Mouse (Mus musculus) neural tube, embryonic 12.5 days (tissue): ENCODE data around the gene H2-M3. TPM values are rescaled to one million over a fixed set of nuclear protein-coding genes. Genes with fewer than 3 reads are reported as not detected.

ENCODE experiments used
- ATAC-seq: fragments of 200-750 bp; cut with Nextera tagmentation; 2 replicates; pipeline ENCODE4 v1.8.0; 2017; ENCODE audit warnings: low read depth, mild to moderate bottlenecking, moderate TSS enrichment, moderate library complexity; ENCODE audit not compliant: low FRiP score
- H3K27ac ChIP-seq: fragments of 300-500 bp; sonication (generic); 2 replicates; pipeline ENCODE4 v1.5.1; 2016
- H3K27me3 ChIP-seq: fragments of 300-500 bp; sonication (generic); replicated peaks from 2 replicates; pipeline ENCODE4 v1.6.1; 2016; ENCODE audit warnings: mild to moderate bottlenecking
- H3K36me3 ChIP-seq: fragments of 300-500 bp; sonication (generic); 2 replicates; pipeline ENCODE4 v1.6.1; 2016; ENCODE audit warnings: mild to moderate bottlenecking
- H3K4me1 ChIP-seq: fragments of 300-500 bp; sonication (generic); 2 replicates; pipeline ENCODE4 v1.6.1; 2016
- H3K4me2 ChIP-seq: fragments of 300-500 bp; sonication (generic); replicated peaks from 2 replicates; pipeline ENCODE4 v1.6.1; 2016; ENCODE audit warnings: mild to moderate bottlenecking
- H3K4me3 ChIP-seq: fragments of 300-500 bp; sonication (generic); 2 replicates; pipeline ENCODE4 v1.5.1; 2016
- H3K9ac ChIP-seq: fragments of 300-500 bp; sonication (generic); 2 replicates; pipeline ENCODE4 v1.6.1; 2016; ENCODE audit warnings: mild to moderate bottlenecking
- H3K9me3 ChIP-seq: fragments of 300-500 bp; sonication (generic); 2 replicates; pipeline ENCODE4 v1.6.1; 2016; ENCODE audit warnings: mild to moderate bottlenecking
- WGBS: fragments of 180-500 bp; shearing (Covaris S2); methylation state at CpG from one replicate; pipeline ENCODE4 v1.1.7; 2016; 5-methylcytosine and 5-hydroxymethylcytosine counted together
- polyA plus RNA-seq: library from polyadenylated mRNA; unstranded; fragments of >200 nt; fragmentation: Nextera tagmentation; extraction: Ambion mirVana; gene quantifications from 2 replicates; pipeline ENCODE4 v1.2.1, GENCODE M21; 2016

The H2-M3 gene
- polyA plus RNA-seq, 1 experiment from 2014 or later = 1.1 TPM

GRCm38 (mm10) chr17:37304213-37304612, 34.2 kb downstream of the H2-M3 start, which contains the start of gene Olfr101:
TSS of gene Olfr101 (minus strand) at chr17:37304313.
- Histone ChIP-seq H3K9me3 (no peaks in the 10 kb centered on the region), H3K4me2 (no peak within 1 kb of the TSS), H3K4me1 (no peaks in the 10 kb centered on the region), H3K27ac (no peak within 1 kb of the TSS), H3K27me3 (no peaks in the 10 kb centered on the region), H3K36me3 (no peaks in the 10 kb centered on the region), H3K9ac (no peak within 1 kb of the TSS), H3K4me3 (no peak within 1 kb of the TSS)
- WGBS = 81% methylated on average over 4 of the region's 4 CpGs
- ATAC-seq = no peak

- H3K4me1 ChIP-seq = no peaks in the 10 kb centered on the region
- H3K36me3 ChIP-seq = no peaks in the 10 kb centered on the region
- WGBS = 43% methylated on average over 4 of the region's 4 CpGs
- no peak overlapping the region for H3K4me2 ChIP-seq
- H3K9me3 ChIP-seq = no peaks in the 10 kb centered on the region
- H3K27me3 ChIP-seq = no peaks in the 10 kb centered on the region
- H3K27ac ChIP-seq = no peak overlapping the region
- no peak overlapping the region for H3K4me3 ChIP-seq
- ATAC-seq = no peak
- H3K9ac ChIP-seq = no peak overlapping the region
These were observed 38.5 kb downstream of the H2-M3 start for GRCm38 (mm10) chr17:37308483-37308882.

DNA sequence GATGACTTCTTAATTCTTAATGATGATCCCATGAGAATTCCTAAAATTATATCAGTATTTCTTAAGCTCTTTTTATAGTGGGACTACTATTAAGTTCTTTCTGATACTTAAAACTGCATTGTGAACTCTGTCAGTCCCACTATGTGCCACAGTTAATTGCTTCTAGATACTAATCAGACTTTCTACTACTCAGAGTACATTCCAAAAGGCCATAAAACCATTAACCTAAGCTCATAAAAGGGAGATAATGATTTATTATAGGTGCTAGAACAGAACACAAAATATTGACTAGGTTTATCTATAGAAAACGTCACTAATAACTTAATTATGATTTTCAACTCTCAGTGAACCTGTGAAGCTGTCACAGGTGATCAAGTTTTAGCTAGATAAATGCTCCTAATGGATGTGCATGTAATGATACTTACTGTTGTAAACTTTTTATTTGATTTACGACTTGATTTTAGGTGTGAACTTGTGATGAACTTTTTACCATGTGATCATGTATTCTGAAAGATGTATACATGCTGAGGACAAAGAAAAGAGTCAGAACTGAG, 40.2 kb downstream of the H2-M3 start:
- H3K9me3 ChIP-seq = no peaks in the 10 kb centered on the region
- no peak overlapping the region for H3K4me2 ChIP-seq
- no peaks in the 10 kb centered on the region for H3K27me3 ChIP-seq
- no peaks in the 10 kb centered on the region for H3K4me1 ChIP-seq
- H3K27ac ChIP-seq = no peak overlapping the region
- H3K9ac ChIP-seq = no peak overlapping the region
- 47% methylated on average over 2 of the region's 2 CpGs for WGBS
- no peak for ATAC-seq
- H3K4me3 ChIP-seq = no peak overlapping the region
- H3K36me3 ChIP-seq = no peaks in the 10 kb centered on the region

GRCm38 (mm10) chr17:37316954-37317353, 46.9 kb downstream of the H2-M3 start, which contains the start of gene Olfr102:
TSS of gene Olfr102 (minus strand) at chr17:37317054.
- H3K27me3 ChIP-seq = no peaks in the 10 kb centered on the region
- H3K4me2 ChIP-seq = no peak within 1 kb of the TSS
- no peak for ATAC-seq

More at GRCm38 (mm10) chr17:37316954-37317353, 46.9 kb downstream of the H2-M3 start, which contains the start of gene Olfr102:
- no peak within 1 kb of the TSS for H3K4me3 ChIP-seq
- H3K27ac ChIP-seq = no peak within 1 kb of the TSS
- no peaks in the 10 kb centered on the region for H3K9me3 ChIP-seq
- no peaks in the 10 kb centered on the region for H3K36me3 ChIP-seq
- H3K9ac ChIP-seq = no peak within 1 kb of the TSS
- H3K4me1 ChIP-seq = no peaks in the 10 kb centered on the region

Other genes starting within 250 kb of the H2-M3 start
- gene Mog, start 246.8 kb upstream of the H2-M3 start, polyA plus RNA-seq = 1.0 and 1.3 TPM in 2 replicates
- gene Gabbr1, start 224.3 kb upstream of the H2-M3 start, polyA plus RNA-seq = 44.6 and 47.0 TPM in 2 replicates
- gene Olfr90, start 181.7 kb upstream of the H2-M3 start, polyA plus RNA-seq = 0.11 TPM in 1 of 2 replicates, not detected in the other
- not detected in 2 replicates for gene Olfr91, start 171.9 kb upstream of the H2-M3 start, polyA plus RNA-seq
- gene Olfr92, start 150.1 kb upstream of the H2-M3 start, polyA plus RNA-seq = not detected in 2 replicates
- not detected in 2 replicates for gene Olfr93, start 108.7 kb upstream of the H2-M3 start, polyA plus RNA-seq
- not detected in 2 replicates for gene Ubd, start 76.3 kb upstream of the H2-M3 start, polyA plus RNA-seq
- gene Olfr94, start 69.2 kb upstream of the H2-M3 start, polyA plus RNA-seq = not detected in 2 replicates
- not detected in 2 replicates for gene Olfr95, start 57.1 kb upstream of the H2-M3 start, polyA plus RNA-seq
- gene Olfr96, start 50.1 kb upstream of the H2-M3 start, polyA plus RNA-seq = not detected in 2 replicates
- gene Olfr97, start 32.9 kb upstream of the H2-M3 start, polyA plus RNA-seq = not detected in 2 replicates
- not detected in 2 replicates for gene Olfr98, start 6.5 kb upstream of the H2-M3 start, polyA plus RNA-seq
- gene Olfr99, start 13.2 kb downstream of the H2-M3 start, polyA plus RNA-seq = not detected in 2 replicates
- not detected in 2 replicates for gene Olfr101, start 34.1 kb downstream of the H2-M3 start, polyA plus RNA-seq
- not detected in 2 replicates for gene Olfr102, start 46.8 kb downstream of the H2-M3 start, polyA plus RNA-seq
- gene Olfr103, start 69.5 kb downstream of the H2-M3 start, polyA plus RNA-seq = not detected in 2 replicates
- gene Olfr104-ps, start 89.4 kb downstream of the H2-M3 start, polyA plus RNA-seq = not detected in 2 replicates
- not detected in 2 replicates for gene Olfr105-ps, start 108.8 kb downstream of the H2-M3 start, polyA plus RNA-seq
- not detected in 2 replicates for gene Olfr106-ps, start 120.2 kb downstream of the H2-M3 start, polyA plus RNA-seq
- gene Olfr107, start 129.0 kb downstream of the H2-M3 start, polyA plus RNA-seq = not detected in 2 replicates
- not detected in 2 replicates for gene Olfr108, start 175.3 kb downstream of the H2-M3 start, polyA plus RNA-seq
- not detected in 2 replicates for gene Olfr109, start 188.7 kb downstream of the H2-M3 start, polyA plus RNA-seq
- gene H2-M2, start 213.3 kb downstream of the H2-M3 start, polyA plus RNA-seq = not detected in 2 replicates
- not detected in 2 replicates for gene Olfr110, start 222.2 kb downstream of the H2-M3 start, polyA plus RNA-seq
- gene Olfr111, start 237.8 kb downstream of the H2-M3 start, polyA plus RNA-seq = not detected in 2 replicates